Mouse (Mus musculus): ENCODE results near the gene Rrn3. TPM values are rescaled to one million over a fixed set of nuclear protein-coding genes. Genes with fewer than 3 reads are reported as not detected.
"Not testable (repeated sequence)": the region's sequence is repeated elsewhere in the genome, so short reads cannot be mapped to it uniquely, and the experiment has no call there.

Gene Rrn3
- polyA plus RNA-seq (2015; fragmentation: Nextera tagmentation; extraction: Ambion mirVana), result 109 and 118 TPM in 2 replicates

GRCm38 (mm10) chr16:13780353-13781036 lies at the start of gene Rrn3:
TSS of gene Rrn3 (plus strand) at chr16:13780708.
- peaks cover 7% of the 10 kb centered on the region for H3K36me3 ChIP-seq (ENCODE audit: control insufficient read depth, insufficient read depth)
- H3K4me2 ChIP-seq (ENCODE audit: low read length), result peak within 1 kb of the TSS; percentile 85
- peak within 1 kb of the TSS; percentile 93 for H3K9ac ChIP-seq (replicated peaks; ENCODE audit: low read depth, low read length)
- no peaks in the 10 kb centered on the region for H3K9me3 ChIP-seq (ENCODE audit: control insufficient read depth, low read length)
- under 1% methylated on average over 57 of the region's 57 CpGs for WGBS
- ATAC-seq, result peak; percentile 99
- H3K4me1 ChIP-seq (replicated peaks; ENCODE audit: control insufficient read depth, insufficient read depth, low read length), result peaks cover 15% of the 10 kb centered on the region
- no peaks in the 10 kb centered on the region for H3K27me3 ChIP-seq (replicated peaks; ENCODE audit: control insufficient read depth, insufficient read depth, low read length)
- peak within 1 kb of the TSS; percentile 81 for H3K27ac ChIP-seq (ENCODE audit: low read length)
- H3K4me3 ChIP-seq (replicated peaks; ENCODE audit: low read length), result peak within 1 kb of the TSS; percentile 96

DNA sequence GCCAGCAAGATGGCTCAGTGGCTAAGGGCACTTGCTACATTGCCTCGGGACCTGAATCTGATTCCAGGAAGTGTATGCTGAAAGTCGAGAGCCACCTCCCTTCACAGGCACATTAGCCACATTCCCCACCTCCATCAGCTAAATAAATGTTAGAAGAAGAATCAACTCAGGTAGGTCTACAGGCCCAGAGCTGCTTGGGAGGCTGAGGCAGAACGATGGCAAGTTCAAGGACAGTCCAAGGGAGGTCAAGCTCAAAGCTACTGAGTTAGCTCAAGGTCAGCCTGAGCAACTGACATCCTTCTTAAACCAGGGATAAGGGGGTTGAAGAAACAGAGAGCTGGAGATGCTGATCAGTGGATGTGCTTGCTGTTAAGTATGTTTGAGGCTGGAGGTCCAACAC lies 47.7 kb upstream of the Rrn3 start:
- Histone ChIP-seq H3K27me3 (replicated peaks; ENCODE audit: control insufficient read depth, insufficient read depth, low read length) (no peaks in the 10 kb centered on the region), H3K9ac (replicated peaks; ENCODE audit: low read depth, low read length) (no peak overlapping the region), H3K36me3 (ENCODE audit: control insufficient read depth, insufficient read depth) (no peaks in the 10 kb centered on the region), H3K4me1 (replicated peaks; ENCODE audit: control insufficient read depth, insufficient read depth, low read length) (peaks cover 4% of the 10 kb centered on the region; the same call in 1 of the 2 replicates), H3K4me3 (replicated peaks; ENCODE audit: low read length) (no peak overlapping the region), H3K9me3 (ENCODE audit: control insufficient read depth, low read length) (no peaks in the 10 kb centered on the region), H3K4me2 (ENCODE audit: low read length) (no peak overlapping the region), H3K27ac (ENCODE audit: low read length) (no peak overlapping the region)
- ATAC-seq, result no peak
- WGBS, result 88% methylated on average over 3 of the region's 3 CpGs

GRCm38 (mm10) chr16:13733518-13734137 lies 46.9 kb upstream of the Rrn3 start:
- H3K9ac ChIP-seq (replicated peaks; ENCODE audit: low read depth, low read length), result no peak overlapping the region
- no peak overlapping the region for H3K4me3 ChIP-seq (replicated peaks; ENCODE audit: low read length)
- no peak overlapping the region for H3K4me2 ChIP-seq (ENCODE audit: low read length)
- H3K36me3 ChIP-seq (ENCODE audit: control insufficient read depth, insufficient read depth), result no peaks in the 10 kb centered on the region
- no peak overlapping the region for H3K27ac ChIP-seq (ENCODE audit: low read length)
- no peaks in the 10 kb centered on the region for H3K9me3 ChIP-seq (ENCODE audit: control insufficient read depth, low read length)
- 0 out of 2 replicates have a peak, but pooled peaks have one; percentile 33 for ATAC-seq
- peaks cover 4% of the 10 kb centered on the region; the same call in 1 of the 2 replicates for H3K4me1 ChIP-seq (replicated peaks; ENCODE audit: control insufficient read depth, insufficient read depth, low read length)
- 31% methylated on average over 9 of the region's 9 CpGs for WGBS
- H3K27me3 ChIP-seq (replicated peaks; ENCODE audit: control insufficient read depth, insufficient read depth, low read length), result no peaks in the 10 kb centered on the region

DNA sequence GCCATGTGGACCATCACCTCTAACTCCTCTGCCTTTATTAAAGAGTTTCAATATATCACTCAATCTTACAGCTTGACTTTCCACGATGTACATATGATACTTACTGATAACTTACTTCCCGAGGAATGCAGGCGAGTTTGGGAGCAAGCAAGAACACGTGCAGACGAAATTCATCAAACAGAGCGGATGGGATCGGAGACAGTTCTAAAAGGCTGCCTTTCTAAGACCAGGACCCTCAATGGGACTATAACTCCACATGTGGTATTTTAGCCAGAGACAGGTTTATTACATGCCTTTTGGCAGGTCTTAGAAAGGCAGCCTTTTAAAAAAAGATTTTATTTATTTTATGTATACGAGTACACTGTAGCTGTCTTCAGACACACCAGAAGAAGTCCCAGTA lies 44.5 kb upstream of the Rrn3 start:
- WGBS, result 92% methylated on average over 8 of the region's 8 CpGs
- no peaks in the 10 kb centered on the region for H3K27me3 ChIP-seq (replicated peaks; ENCODE audit: control insufficient read depth, insufficient read depth, low read length)
- H3K4me3 ChIP-seq (replicated peaks; ENCODE audit: low read length), result no peak overlapping the region
- H3K4me2 ChIP-seq (ENCODE audit: low read length), result no peak overlapping the region
- no peaks in the 10 kb centered on the region for H3K36me3 ChIP-seq (ENCODE audit: control insufficient read depth, insufficient read depth)
- H3K27ac ChIP-seq (ENCODE audit: low read length), result no peak overlapping the region
- H3K9ac ChIP-seq (replicated peaks; ENCODE audit: low read depth, low read length), result no peak overlapping the region
- no peak for ATAC-seq
- no peaks in the 10 kb centered on the region for H3K9me3 ChIP-seq (ENCODE audit: control insufficient read depth, low read length)
- no peaks in the 10 kb centered on the region; the same call in 1 of the 2 replicates for H3K4me1 ChIP-seq (replicated peaks; ENCODE audit: control insufficient read depth, insufficient read depth, low read length)

- not testable (repeated sequence) for H3K27ac ChIP-seq (ENCODE audit: low read length); H3K9ac ChIP-seq (replicated peaks; ENCODE audit: low read depth, low read length); ATAC-seq; H3K9me3 ChIP-seq (ENCODE audit: control insufficient read depth, low read length); H3K36me3 ChIP-seq (ENCODE audit: control insufficient read depth, insufficient read depth); H3K27me3 ChIP-seq (replicated peaks; ENCODE audit: control insufficient read depth, insufficient read depth, low read length); H3K4me3 ChIP-seq (replicated peaks; ENCODE audit: low read length); H3K4me1 ChIP-seq (replicated peaks; ENCODE audit: control insufficient read depth, insufficient read depth, low read length); H3K4me2 ChIP-seq (ENCODE audit: low read length)
- 57% methylated on average over 4 of the region's 4 CpGs for WGBS
These were observed 41.5 kb upstream of the Rrn3 start for GRCm38 (mm10) chr16:13739044-13739443.

DNA sequence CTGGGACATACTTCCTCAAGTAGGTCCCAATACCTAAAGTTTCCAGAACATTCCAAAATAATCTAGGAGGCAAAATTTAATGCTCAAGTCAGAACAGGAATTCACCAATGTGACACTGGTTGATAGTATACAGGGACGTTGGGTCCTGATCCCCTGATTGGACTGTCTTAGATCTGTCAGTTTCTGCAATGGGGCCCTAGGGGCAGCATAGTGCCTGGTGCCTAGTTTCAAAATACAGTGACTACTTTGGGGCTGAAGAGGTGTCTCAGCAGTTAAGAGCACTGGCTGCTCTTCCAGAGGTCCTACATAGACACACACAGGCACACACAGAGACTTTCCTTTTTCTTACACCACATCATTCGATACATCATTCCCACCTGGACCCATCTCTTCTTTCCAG lies 39.7 kb upstream of the Rrn3 start:
- no peak for ATAC-seq
- no peak overlapping the region for H3K9ac ChIP-seq (replicated peaks; ENCODE audit: low read depth, low read length)
- H3K4me2 ChIP-seq (ENCODE audit: low read length), result no peak overlapping the region
- H3K27me3 ChIP-seq (replicated peaks; ENCODE audit: control insufficient read depth, insufficient read depth, low read length), result no peaks in the 10 kb centered on the region
- WGBS, result 71% methylated on average over 2 of the region's 2 CpGs
- H3K4me1 ChIP-seq (replicated peaks; ENCODE audit: control insufficient read depth, insufficient read depth, low read length), result no peaks in the 10 kb centered on the region
- H3K9me3 ChIP-seq (ENCODE audit: control insufficient read depth, low read length), result no peaks in the 10 kb centered on the region
- H3K27ac ChIP-seq (ENCODE audit: low read length), result no peak overlapping the region
- H3K36me3 ChIP-seq (ENCODE audit: control insufficient read depth, insufficient read depth), result no peaks in the 10 kb centered on the region
- H3K4me3 ChIP-seq (replicated peaks; ENCODE audit: low read length), result no peak overlapping the region

DNA sequence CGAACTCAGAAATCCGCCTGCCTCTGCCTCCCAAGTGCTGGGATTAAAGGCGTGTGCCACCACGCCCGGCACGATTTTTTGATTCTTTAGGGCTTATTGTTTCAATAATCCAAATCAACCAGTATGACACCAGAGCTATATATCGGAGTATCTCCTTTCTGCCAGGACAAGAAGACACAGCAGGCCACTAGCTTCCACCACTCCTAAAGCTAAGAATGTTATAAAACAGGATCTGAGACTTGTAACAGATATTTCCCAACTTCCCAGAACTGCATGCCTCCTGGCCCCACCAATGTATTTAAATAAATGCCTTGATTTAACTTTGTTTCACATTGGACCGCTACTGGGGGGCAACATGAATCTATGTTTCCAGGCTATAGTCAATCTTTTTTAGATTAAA lies 32.8 kb upstream of the Rrn3 start:
- Histone ChIP-seq H3K36me3 (ENCODE audit: control insufficient read depth, insufficient read depth) (no peaks in the 10 kb centered on the region), H3K4me3 (replicated peaks; ENCODE audit: low read length) (no peak overlapping the region), H3K27me3 (replicated peaks; ENCODE audit: control insufficient read depth, insufficient read depth, low read length) (no peaks in the 10 kb centered on the region), H3K9ac (replicated peaks; ENCODE audit: low read depth, low read length) (no peak overlapping the region), H3K4me1 (replicated peaks; ENCODE audit: control insufficient read depth, insufficient read depth, low read length) (no peaks in the 10 kb centered on the region), H3K9me3 (ENCODE audit: control insufficient read depth, low read length) (no peaks in the 10 kb centered on the region), H3K4me2 (ENCODE audit: low read length) (no peak overlapping the region), H3K27ac (ENCODE audit: low read length) (no peak overlapping the region)
- ATAC-seq, result no peak
- 92% methylated on average over 8 of the region's 8 CpGs for WGBS

DNA sequence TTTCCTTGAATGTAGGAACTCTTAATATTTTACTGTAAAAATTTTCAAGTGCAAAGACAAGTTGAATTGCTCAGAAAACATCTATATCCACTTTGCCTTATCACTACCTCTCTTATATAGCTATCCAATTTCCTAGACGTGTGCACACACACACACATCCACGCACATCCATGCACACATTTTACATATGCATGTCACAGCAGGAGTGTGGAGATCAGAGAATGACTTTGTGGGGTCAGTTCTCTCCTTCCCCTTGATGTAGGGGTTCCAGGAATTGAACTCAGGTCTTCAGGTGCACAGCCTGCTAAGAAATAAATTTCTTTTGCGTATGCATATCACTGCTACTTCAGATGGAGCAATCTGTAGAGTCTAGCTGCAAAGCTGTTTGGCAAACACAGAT lies 32.4 kb upstream of the Rrn3 start:
- Histone ChIP-seq H3K36me3 (ENCODE audit: control insufficient read depth, insufficient read depth) (no peaks in the 10 kb centered on the region), H3K27me3 (replicated peaks; ENCODE audit: control insufficient read depth, insufficient read depth, low read length) (no peaks in the 10 kb centered on the region), H3K4me1 (replicated peaks; ENCODE audit: control insufficient read depth, insufficient read depth, low read length) (no peaks in the 10 kb centered on the region), H3K4me2 (ENCODE audit: low read length) (no peak overlapping the region), H3K4me3 (replicated peaks; ENCODE audit: low read length) (no peak overlapping the region), H3K27ac (ENCODE audit: low read length) (no peak overlapping the region), H3K9me3 (ENCODE audit: control insufficient read depth, low read length) (no peaks in the 10 kb centered on the region), H3K9ac (replicated peaks; ENCODE audit: low read depth, low read length) (no peak overlapping the region)
- WGBS, result 73% methylated on average over 3 of the region's 3 CpGs
- no peak for ATAC-seq

GRCm38 (mm10) chr16:13748813-13749212 lies 31.7 kb upstream of the Rrn3 start:
- not testable (repeated sequence) for H3K4me3 ChIP-seq (replicated peaks; ENCODE audit: low read length); H3K27me3 ChIP-seq (replicated peaks; ENCODE audit: control insufficient read depth, insufficient read depth, low read length); H3K9me3 ChIP-seq (ENCODE audit: control insufficient read depth, low read length); H3K27ac ChIP-seq (ENCODE audit: low read length); H3K4me1 ChIP-seq (replicated peaks; ENCODE audit: control insufficient read depth, insufficient read depth, low read length); ATAC-seq; H3K9ac ChIP-seq (replicated peaks; ENCODE audit: low read depth, low read length); H3K36me3 ChIP-seq (ENCODE audit: control insufficient read depth, insufficient read depth); H3K4me2 ChIP-seq (ENCODE audit: low read length)
- 14% methylated on average over 10 of the region's 10 CpGs for WGBS
